Mouse (Mus musculus): ENCODE data around the gene Gm3526. TPM values are rescaled to one million over a fixed set of nuclear protein-coding genes. Genes with fewer than 3 reads are reported as not detected.
"Not testable (repeated sequence)": the region's sequence is repeated elsewhere in the genome, so short reads cannot be mapped to it uniquely, and the experiment has no call there.

Gm3526 gene
- total RNA-seq (2014; fragmentation: Nextera tagmentation): not detected in 2 replicates
- total RNA-seq (2017): not detected in 2 replicates

GRCm38 (mm10) chr14:5260480-5260879 is at the start of gene Gm3526:
TSS of gene Gm3526 (minus strand) at chr14:5260580.
- ATAC-seq (replicated peaks; ENCODE audit: low FRiP score, low TSS enrichment, poor library complexity, severe bottlenecking): not testable (repeated sequence)

Other genes starting within 250 kb of the Gm3526 start
- not detected in 2 replicates for gene Gm3298, start 244.7 kb downstream of the Gm3526 start, total RNA-seq (2014; fragmentation: Nextera tagmentation)
- gene Gm3298, start 244.7 kb downstream of the Gm3526 start, total RNA-seq (2017): not detected in 2 replicates
- gene 4930555G01Rik, start 210.0 kb downstream of the Gm3526 start, total RNA-seq (2014; fragmentation: Nextera tagmentation): not detected in 2 replicates
- gene 4930555G01Rik, start 210.0 kb downstream of the Gm3526 start, total RNA-seq (2017): not detected in 2 replicates
- gene Gm8281, start 189.5 kb downstream of the Gm3526 start, total RNA-seq (2014; fragmentation: Nextera tagmentation): not detected in 2 replicates
- gene Gm8281, start 189.5 kb downstream of the Gm3526 start, total RNA-seq (2017): not detected in 2 replicates
- gene Gm8279, start 129.1 kb downstream of the Gm3526 start, total RNA-seq (2014; fragmentation: Nextera tagmentation): not detected in 2 replicates
- gene Gm8279, start 129.1 kb downstream of the Gm3526 start, total RNA-seq (2017): not detected in 2 replicates
- gene Gm3317, start 96.0 kb downstream of the Gm3526 start, total RNA-seq (2014; fragmentation: Nextera tagmentation): not detected in 2 replicates
- gene Gm3317, start 96.0 kb downstream of the Gm3526 start, total RNA-seq (2017): not detected in 2 replicates
- gene Gm8271, start 74.8 kb downstream of the Gm3526 start, total RNA-seq (2014; fragmentation: Nextera tagmentation): not detected in 2 replicates
- not detected in 2 replicates for gene Gm8271, start 74.8 kb downstream of the Gm3526 start, total RNA-seq (2017)
- not detected in 2 replicates for gene Gm3542, start 74.3 kb upstream of the Gm3526 start, total RNA-seq (2014; fragmentation: Nextera tagmentation)
- gene Gm3542, start 74.3 kb upstream of the Gm3526 start, total RNA-seq (2017): not detected in 2 replicates
- gene Gm3500, start 128.5 kb upstream of the Gm3526 start, total RNA-seq (2014; fragmentation: Nextera tagmentation): not detected in 2 replicates
- not detected in 2 replicates for gene Gm3500, start 128.5 kb upstream of the Gm3526 start, total RNA-seq (2017)
- gene Gm3194, start 194.9 kb upstream of the Gm3526 start, total RNA-seq (2014; fragmentation: Nextera tagmentation): not detected in 2 replicates
- gene Gm3194, start 194.9 kb upstream of the Gm3526 start, total RNA-seq (2017): not detected in 2 replicates
- not detected in 2 replicates for gene Gm8246, start 217.2 kb upstream of the Gm3526 start, total RNA-seq (2014; fragmentation: Nextera tagmentation)
- gene Gm8246, start 217.2 kb upstream of the Gm3526 start, total RNA-seq (2017): not detected in 2 replicates
- not detected in 2 replicates for gene Gm3187, start 223.6 kb upstream of the Gm3526 start, total RNA-seq (2014; fragmentation: Nextera tagmentation)
- gene Gm3187, start 223.6 kb upstream of the Gm3526 start, total RNA-seq (2017): not detected in 2 replicates
- gene Gm3488, start 241.1 kb upstream of the Gm3526 start, total RNA-seq (2014; fragmentation: Nextera tagmentation): not detected in 2 replicates
- not detected in 2 replicates for gene Gm3488, start 241.1 kb upstream of the Gm3526 start, total RNA-seq (2017)

Data from megakaryocyte-erythroid progenitor cell, adult 5-6 weeks (primary cell).